Mouse (Mus musculus): ENCODE results near the gene Mok. TPM values are rescaled to one million over a fixed set of nuclear protein-coding genes. Genes with fewer than 3 reads are reported as not detected.
A peak's percentile ranks its signal among the peaks of the same experiment; 100 is the strongest.

Gene Mok
- total RNA-seq (2014; rRNA removed) (10.7 and 23.7 TPM in 2 replicates), polyA plus RNA-seq (2015; fragmentation: Nextera tagmentation; extraction: Ambion mirVana) (17.0 and 18.9 TPM in 2 replicates)

GRCm38 (mm10) chr12:110840348-110841198, at the start of gene Mok:
Mok (minus strand) TSS chr12:110840939.
- peak within 1 kb of the TSS; percentile 66 for H3K4me3 ChIP-seq (ENCODE audit: low read depth, low read length)
- ATAC-seq (ENCODE audit: low FRiP score) (peak; percentile 82), DNase-seq (ENCODE audit: low spot score) (peak; percentile 97)
- peak within 1 kb of the TSS; percentile 57 for H3K9ac ChIP-seq (replicated peaks; ENCODE audit: low read length, poor library complexity, severe bottlenecking)
- TF ChIP-seq CTCF (IDR thresholded peaks at IDR 0.05), result no peak
- no peaks in the 10 kb centered on the region for H3K36me3 ChIP-seq (ENCODE audit: insufficient read depth, low read length)
- peaks cover 13% of the 10 kb centered on the region; the same call in 1 of the 2 replicates for H3K27me3 ChIP-seq (ENCODE audit: insufficient read depth, low read length)
- WGBS, result under 1% methylated on average over 70 of the region's 71 CpGs
- 0 out of 2 replicates have a peak within 1 kb of the TSS, but pooled peaks have one; percentile 59 for H3K27ac ChIP-seq (ENCODE audit: low read depth, low read length)
- peak within 1 kb of the TSS; percentile 60 for H3K4me2 ChIP-seq (ENCODE audit: low read depth, low read length, poor library complexity, severe bottlenecking)
- 0 out of 2 replicates have a peak, but pooled peaks cover 6% of the 10 kb centered on the region for H3K4me1 ChIP-seq (ENCODE audit: insufficient read depth, low read length)
- H3K9me3 ChIP-seq (ENCODE audit: low read length), result no peaks in the 10 kb centered on the region

- Histone ChIP-seq H3K27me3 (ENCODE audit: insufficient read depth, low read length) (no peaks in the 10 kb centered on the region), H3K9me3 (ENCODE audit: low read length) (no peaks in the 10 kb centered on the region), H3K36me3 (ENCODE audit: insufficient read depth, low read length) (no peaks in the 10 kb centered on the region), H3K4me1 (ENCODE audit: insufficient read depth, low read length) (0 out of 2 replicates have a peak, but pooled peaks cover 6% of the 10 kb centered on the region), H3K9ac (replicated peaks; ENCODE audit: low read length, poor library complexity, severe bottlenecking) (peak within 1 kb of the TSS; percentile 64), H3K27ac (ENCODE audit: low read depth, low read length) (peak within 1 kb of the TSS; percentile 74), H3K4me2 (ENCODE audit: low read depth, low read length, poor library complexity, severe bottlenecking) (peak within 1 kb of the TSS; percentile 91), H3K4me3 (ENCODE audit: low read depth, low read length) (peak within 1 kb of the TSS; percentile 56)
- under 1% methylated on average over 64 of the region's 74 CpGs for WGBS
- no peak for TF ChIP-seq CTCF (IDR thresholded peaks at IDR 0.05)
- DNase-seq (ENCODE audit: low spot score) (peak; percentile 100), ATAC-seq (ENCODE audit: low FRiP score) (peak; percentile 99)
Measured at GRCm38 (mm10) chr12:110889036-110890020, 48.6 kb upstream of the Mok start, which contains the start of the genes Cinp and Tecpr2. Cinp (minus strand) TSS chr12:110889145. Tecpr2 (plus strand) TSS chr12:110889264.

- DNase-seq (ENCODE audit: low spot score) (peak; percentile 46), ATAC-seq (ENCODE audit: low FRiP score) (peak; percentile 76)
- Histone ChIP-seq H3K4me3 (ENCODE audit: low read depth, low read length) (peak overlapping the region; percentile 56), H3K4me1 (ENCODE audit: insufficient read depth, low read length) (0 out of 2 replicates have a peak, but pooled peaks cover 6% of the 10 kb centered on the region), H3K27ac (ENCODE audit: low read depth, low read length) (peak overlapping the region; percentile 74), H3K9me3 (ENCODE audit: low read length) (no peaks in the 10 kb centered on the region), H3K36me3 (ENCODE audit: insufficient read depth, low read length) (0 out of 2 replicates have a peak, but pooled peaks cover 2% of the 10 kb centered on the region), H3K27me3 (ENCODE audit: insufficient read depth, low read length) (no peaks in the 10 kb centered on the region), H3K4me2 (ENCODE audit: low read depth, low read length, poor library complexity, severe bottlenecking) (peak overlapping the region; percentile 91), H3K9ac (replicated peaks; ENCODE audit: low read length, poor library complexity, severe bottlenecking) (peak overlapping the region; percentile 64)
- no peak for TF ChIP-seq CTCF (IDR thresholded peaks at IDR 0.05)
- 0% methylated on average over 25 of the region's 25 CpGs for WGBS
Measured at GRCm38 (mm10) chr12:110888606-110889005, 47.9 kb upstream of the Mok start.

- ATAC-seq (ENCODE audit: low FRiP score), result no peak
- 46% methylated on average over 12 of the region's 12 CpGs for WGBS
Measured at GRCm38 (mm10) chr12:110888106-110888505, 47.4 kb upstream of the Mok start.

GRCm38 (mm10) chr12:110885251-110885650, 44.5 kb upstream of the Mok start:
- no peaks in the 10 kb centered on the region for H3K27me3 ChIP-seq (ENCODE audit: insufficient read depth, low read length)
- H3K9me3 ChIP-seq (ENCODE audit: low read length), result no peaks in the 10 kb centered on the region
- no peak for TF ChIP-seq CTCF (IDR thresholded peaks at IDR 0.05)
- no peak for DNase-seq (ENCODE audit: low spot score)
- ATAC-seq (ENCODE audit: low FRiP score), result no peak
- no peak overlapping the region for H3K9ac ChIP-seq (replicated peaks; ENCODE audit: low read length, poor library complexity, severe bottlenecking)
- 0 out of 2 replicates have a peak, but pooled peaks cover 10% of the 10 kb centered on the region for H3K36me3 ChIP-seq (ENCODE audit: insufficient read depth, low read length)
- no peak overlapping the region for H3K4me2 ChIP-seq (ENCODE audit: low read depth, low read length, poor library complexity, severe bottlenecking)
- 98% methylated on average over 2 of the region's 2 CpGs for WGBS
- H3K4me1 ChIP-seq (ENCODE audit: insufficient read depth, low read length), result 0 out of 2 replicates have a peak, but pooled peaks cover 5% of the 10 kb centered on the region
- no peak overlapping the region for H3K27ac ChIP-seq (ENCODE audit: low read depth, low read length)
- no peak overlapping the region for H3K4me3 ChIP-seq (ENCODE audit: low read depth, low read length)

More at GRCm38 (mm10) chr12:110888106-110888505, 47.4 kb upstream of the Mok start:
- no peak for DNase-seq (ENCODE audit: low spot score)
- TF ChIP-seq CTCF (IDR thresholded peaks at IDR 0.05), result no peak
- H3K9me3 ChIP-seq (ENCODE audit: low read length), result no peaks in the 10 kb centered on the region
- peak overlapping the region; percentile 74; the same call in 1 of the 2 replicates for H3K27ac ChIP-seq (ENCODE audit: low read depth, low read length)
- peak overlapping the region; percentile 56 for H3K4me3 ChIP-seq (ENCODE audit: low read depth, low read length)
- H3K4me1 ChIP-seq (ENCODE audit: insufficient read depth, low read length), result 0 out of 2 replicates have a peak, but pooled peaks cover 6% of the 10 kb centered on the region
- H3K27me3 ChIP-seq (ENCODE audit: insufficient read depth, low read length), result no peaks in the 10 kb centered on the region
- peak overlapping the region; percentile 91 for H3K4me2 ChIP-seq (ENCODE audit: low read depth, low read length, poor library complexity, severe bottlenecking)
- H3K36me3 ChIP-seq (ENCODE audit: insufficient read depth, low read length), result 0 out of 2 replicates have a peak, but pooled peaks cover 3% of the 10 kb centered on the region
- peak overlapping the region; percentile 64 for H3K9ac ChIP-seq (replicated peaks; ENCODE audit: low read length, poor library complexity, severe bottlenecking)

Measured in midbrain, postnatal 0 days (tissue).